25 mouse cellular contexts compared by ENCODE assay signal in genomic region chr5:140084341-140084740, GRCm38 (mm10).
DNase-seq lines count a peak whose midpoint lies in the region; ATAC-seq and TF ChIP-seq lines count a peak whose summit lies in the region.
"Had no signal": no experiment of that assay in that cellular context is flagged by ENCODE, and none has a peak within 500 bp of the region (broad histone marks: within the 10 kb centered on the region; RNA-seq: fewer than 3 reads in every experiment).

No protein-coding gene starts in this region.

- 0 out of 2 replicates have a peak, but pooled peaks have one; percentile 31 for ATAC-seq in intestine, embryonic 15.5 days
- no peak for ATAC-seq in intestine, postnatal 0 days
- no peak for ATAC-seq in kidney, embryonic 16.5 days (ENCODE audit: low FRiP score, low TSS enrichment)
- ATAC-seq: activated CD4-positive, CD25-positive, alpha-beta regulatory T cell, adult 4 months; forebrain, embryonic 15.5 days had no signal

- no peak overlapping the region for H3K4me2 ChIP-seq in intestine, embryonic 15.5 days (replicated peaks)
- no peak overlapping the region for H3K4me2 ChIP-seq in intestine, postnatal 0 days (replicated peaks; ENCODE audit: low read depth)
- no peak overlapping the region for H3K4me2 ChIP-seq in kidney, embryonic 16.5 days (replicated peaks; ENCODE audit: low read depth, low read length)
- H3K4me2 ChIP-seq: embryonic facial prominence, embryonic 13.5 days; forebrain, embryonic 12.5 days; forebrain, embryonic 15.5 days; heart, embryonic 12.5 days; heart, embryonic 15.5 days; hindbrain, embryonic 13.5 days had no signal

- DNase-seq in kidney, adult 8-10 months: peak; percentile 30 to 54
- peak; percentile 11 to 46 for DNase-seq in kidney, postnatal 25 days
- no peak for DNase-seq in kidney, postnatal 10 days
- DNase-seq: adrenal gland, adult 8-10 months; adrenal gland, postnatal 25 days; cerebellum, adult 11-12 months; cerebellum, adult 8-10 months; cerebellum, postnatal 36 days; embryo, embryonic 11 days; heart, adult 18-20 months; heart, postnatal 10 days; heart, postnatal 36 days had no signal

- no peak for TF ChIP-seq CTCF in intestine, postnatal 0 days (IDR thresholded peaks at IDR 0.05; ENCODE audit: low read depth)

- 82% methylated on average over 6 of the region's 6 CpGs for WGBS in intestine, embryonic 15.5 days
- 73% methylated on average over 6 of the region's 6 CpGs for WGBS in intestine, postnatal 0 days
- 85% methylated on average over 6 of the region's 6 CpGs for WGBS in kidney, embryonic 16.5 days

- no peaks in the 10 kb centered on the region; the same call in 1 of the 2 replicates for H3K36me3 ChIP-seq in intestine, embryonic 15.5 days
- peaks cover 9% of the 10 kb centered on the region; the same call in 1 of the 2 replicates for H3K36me3 ChIP-seq in intestine, postnatal 0 days (ENCODE audit: control insufficient read depth, insufficient read depth)
- H3K36me3 ChIP-seq in kidney, embryonic 16.5 days (ENCODE audit: insufficient read depth, low read length): 0 out of 2 replicates have a peak, but pooled peaks cover 3% of the 10 kb centered on the region
- H3K36me3 ChIP-seq: forebrain, embryonic 15.5 days; heart, embryonic 15.5 days had no signal

- no peak overlapping the region for H3K9ac ChIP-seq in intestine, embryonic 15.5 days
- H3K9ac ChIP-seq in intestine, postnatal 0 days (ENCODE audit: low read depth, low read length): no peak overlapping the region
- no peak overlapping the region for H3K9ac ChIP-seq in kidney, embryonic 16.5 days (replicated peaks; ENCODE audit: low read length)
- H3K9ac ChIP-seq: embryonic facial prominence, embryonic 13.5 days; forebrain, embryonic 12.5 days; forebrain, embryonic 15.5 days; heart, embryonic 12.5 days; heart, embryonic 15.5 days; hindbrain, embryonic 13.5 days had no signal

- H3K4me3 ChIP-seq in intestine, embryonic 15.5 days (replicated peaks): no peak overlapping the region
- no peak overlapping the region for H3K4me3 ChIP-seq in intestine, postnatal 0 days (ENCODE audit: low read depth, low read length)
- no peak overlapping the region for H3K4me3 ChIP-seq in kidney, embryonic 16.5 days (ENCODE audit: low read length)
- H3K4me3 ChIP-seq: embryonic facial prominence, embryonic 10.5 days; embryonic facial prominence, embryonic 13.5 days; erythroblast, embryonic 14.5 days; forebrain, embryonic 12.5 days; forebrain, embryonic 15.5 days; heart, embryonic 12.5 days; heart, embryonic 15.5 days; hindbrain, embryonic 10.5 days; hindbrain, embryonic 13.5 days had no signal

- H3K27ac ChIP-seq in intestine, embryonic 15.5 days: no peak overlapping the region
- no peak overlapping the region for H3K27ac ChIP-seq in intestine, postnatal 0 days (ENCODE audit: low read depth, low read length)
- no peak overlapping the region for H3K27ac ChIP-seq in kidney, embryonic 16.5 days (ENCODE audit: low read length)
- H3K27ac ChIP-seq: embryonic facial prominence, embryonic 10.5 days; embryonic facial prominence, embryonic 13.5 days; forebrain, embryonic 12.5 days; forebrain, embryonic 15.5 days; heart, embryonic 15.5 days; hindbrain, embryonic 10.5 days; hindbrain, embryonic 13.5 days had no signal

- H3K4me1 ChIP-seq in intestine, embryonic 15.5 days (replicated peaks): no peaks in the 10 kb centered on the region
- no peaks in the 10 kb centered on the region for H3K4me1 ChIP-seq in intestine, postnatal 0 days (replicated peaks; ENCODE audit: control insufficient read depth, insufficient read depth, low read length)
- H3K4me1 ChIP-seq in kidney, embryonic 16.5 days (ENCODE audit: insufficient read depth, low read length): peaks cover 10% of the 10 kb centered on the region
- H3K4me1 ChIP-seq: heart, embryonic 12.5 days; heart, embryonic 15.5 days had no signal

- no peaks in the 10 kb centered on the region for H3K9me3 ChIP-seq in intestine, embryonic 15.5 days
- no peaks in the 10 kb centered on the region for H3K9me3 ChIP-seq in intestine, postnatal 0 days (ENCODE audit: control insufficient read depth)
- no peaks in the 10 kb centered on the region for H3K9me3 ChIP-seq in kidney, embryonic 16.5 days (ENCODE audit: low read length)
- H3K9me3 ChIP-seq: embryonic facial prominence, embryonic 10.5 days; embryonic facial prominence, embryonic 13.5 days; forebrain, embryonic 12.5 days; forebrain, embryonic 15.5 days; heart, embryonic 12.5 days; heart, embryonic 15.5 days; hindbrain, embryonic 10.5 days; hindbrain, embryonic 13.5 days had no signal

- H3K27me3 ChIP-seq in intestine, embryonic 15.5 days (replicated peaks): no peaks in the 10 kb centered on the region
- H3K27me3 ChIP-seq in intestine, postnatal 0 days (replicated peaks; ENCODE audit: control insufficient read depth, insufficient read depth, low read length): no peaks in the 10 kb centered on the region
- no peaks in the 10 kb centered on the region for H3K27me3 ChIP-seq in kidney, embryonic 16.5 days (ENCODE audit: insufficient read depth, low read length)
- H3K27me3 ChIP-seq: embryonic facial prominence, embryonic 13.5 days; forebrain, embryonic 12.5 days; forebrain, embryonic 15.5 days; heart, embryonic 12.5 days; heart, embryonic 15.5 days; hindbrain, embryonic 13.5 days had no signal
